Mouse (Mus musculus): ENCODE data around the gene Prss27. TPM values are rescaled to one million over a fixed set of nuclear protein-coding genes. Genes with fewer than 3 reads are reported as not detected.

The Prss27 gene
- polyA plus RNA-seq, 1 experiment from 2014 or later = not detected

GRCm38 (mm10) chr17:24045608-24046007, 7.7 kb downstream of the Prss27 start:
- Histone ChIP-seq H3K4me1 (ENCODE audit: control insufficient read depth, insufficient read depth, low read length) (no peaks in the 10 kb centered on the region), H3K4me3 (ENCODE audit: low read length) (no peak overlapping the region), H3K27me3 (ENCODE audit: control insufficient read depth, insufficient read depth, low read length) (no peaks in the 10 kb centered on the region), H3K9me3 (ENCODE audit: control insufficient read depth, low read length) (no peaks in the 10 kb centered on the region), H3K27ac (ENCODE audit: low read depth, low read length) (no peak overlapping the region), H3K36me3 (ENCODE audit: control insufficient read depth, insufficient read depth, low read length) (peaks cover 22% of the 10 kb centered on the region), H3K4me2 (replicated peaks; ENCODE audit: low read depth, low read length) (no peak overlapping the region), H3K9ac (ENCODE audit: low read depth, low read length) (no peak overlapping the region)
- 80% methylated on average over 10 of the region's 10 CpGs for WGBS
- no peak for ATAC-seq (ENCODE audit: low FRiP score, low TSS enrichment)

GRCm38 (mm10) chr17:24046026-24046425, 8.1 kb downstream of the Prss27 start:
- no peak overlapping the region for H3K4me2 ChIP-seq (replicated peaks; ENCODE audit: low read depth, low read length)
- 47% methylated on average over 5 of the region's 5 CpGs for WGBS
- no peaks in the 10 kb centered on the region for H3K4me1 ChIP-seq (ENCODE audit: control insufficient read depth, insufficient read depth, low read length)
- no peak overlapping the region for H3K27ac ChIP-seq (ENCODE audit: low read depth, low read length)
- no peak overlapping the region for H3K9ac ChIP-seq (ENCODE audit: low read depth, low read length)
- H3K4me3 ChIP-seq (ENCODE audit: low read length) = no peak overlapping the region
- peaks cover 26% of the 10 kb centered on the region for H3K36me3 ChIP-seq (ENCODE audit: control insufficient read depth, insufficient read depth, low read length)
- ATAC-seq (ENCODE audit: low FRiP score, low TSS enrichment) = no peak
- H3K9me3 ChIP-seq (ENCODE audit: control insufficient read depth, low read length) = no peaks in the 10 kb centered on the region
- H3K27me3 ChIP-seq (ENCODE audit: control insufficient read depth, insufficient read depth, low read length) = no peaks in the 10 kb centered on the region

- Histone ChIP-seq H3K4me2 (replicated peaks; ENCODE audit: low read depth, low read length) (no peak overlapping the region), H3K27me3 (ENCODE audit: control insufficient read depth, insufficient read depth, low read length) (no peaks in the 10 kb centered on the region), H3K4me1 (ENCODE audit: control insufficient read depth, insufficient read depth, low read length) (no peaks in the 10 kb centered on the region), H3K36me3 (ENCODE audit: control insufficient read depth, insufficient read depth, low read length) (peaks cover 43% of the 10 kb centered on the region), H3K9ac (ENCODE audit: low read depth, low read length) (no peak overlapping the region), H3K4me3 (ENCODE audit: low read length) (no peak overlapping the region), H3K9me3 (ENCODE audit: control insufficient read depth, low read length) (no peaks in the 10 kb centered on the region), H3K27ac (ENCODE audit: low read depth, low read length) (no peak overlapping the region)
- ATAC-seq (ENCODE audit: low FRiP score, low TSS enrichment) = no peak
- WGBS = 84% methylated on average over 5 of the region's 5 CpGs
Measured at GRCm38 (mm10) chr17:24048053-24048452, 10.1 kb downstream of the Prss27 start.

- 93% methylated on average over 8 of the region's 8 CpGs for WGBS
- no peaks in the 10 kb centered on the region for H3K9me3 ChIP-seq (ENCODE audit: control insufficient read depth, low read length)
- H3K27me3 ChIP-seq (ENCODE audit: control insufficient read depth, insufficient read depth, low read length) = no peaks in the 10 kb centered on the region
- H3K36me3 ChIP-seq (ENCODE audit: control insufficient read depth, insufficient read depth, low read length) = peaks cover 52% of the 10 kb centered on the region
- no peak overlapping the region for H3K9ac ChIP-seq (ENCODE audit: low read depth, low read length)
- no peak overlapping the region for H3K4me3 ChIP-seq (ENCODE audit: low read length)
- H3K27ac ChIP-seq (ENCODE audit: low read depth, low read length) = no peak overlapping the region
- no peaks in the 10 kb centered on the region for H3K4me1 ChIP-seq (ENCODE audit: control insufficient read depth, insufficient read depth, low read length)
- no peak overlapping the region for H3K4me2 ChIP-seq (replicated peaks; ENCODE audit: low read depth, low read length)
- no peak for ATAC-seq (ENCODE audit: low FRiP score, low TSS enrichment)
Measured at GRCm38 (mm10) chr17:24049008-24049407, 11.1 kb downstream of the Prss27 start.

GRCm38 (mm10) chr17:24056636-24057625, 19.0 kb downstream of the Prss27 start:
- WGBS = 95% methylated on average over 14 of the region's 14 CpGs
- no peaks in the 10 kb centered on the region for H3K4me1 ChIP-seq (ENCODE audit: control insufficient read depth, insufficient read depth, low read length)
- H3K27ac ChIP-seq (ENCODE audit: low read depth, low read length) = no peak overlapping the region
- H3K27me3 ChIP-seq (ENCODE audit: control insufficient read depth, insufficient read depth, low read length) = no peaks in the 10 kb centered on the region
- ATAC-seq (ENCODE audit: low FRiP score, low TSS enrichment) = no peak
- no peak overlapping the region for H3K4me2 ChIP-seq (replicated peaks; ENCODE audit: low read depth, low read length)
- H3K36me3 ChIP-seq (ENCODE audit: control insufficient read depth, insufficient read depth, low read length) = peaks cover 75% of the 10 kb centered on the region
- no peak overlapping the region for H3K9ac ChIP-seq (ENCODE audit: low read depth, low read length)
- no peaks in the 10 kb centered on the region for H3K9me3 ChIP-seq (ENCODE audit: control insufficient read depth, low read length)
- no peak overlapping the region for H3K4me3 ChIP-seq (ENCODE audit: low read length)

GRCm38 (mm10) chr17:24057730-24058245, 19.8 kb downstream of the Prss27 start:
- H3K4me2 ChIP-seq (replicated peaks; ENCODE audit: low read depth, low read length) = no peak overlapping the region
- no peak overlapping the region for H3K4me3 ChIP-seq (ENCODE audit: low read length)
- H3K9ac ChIP-seq (ENCODE audit: low read depth, low read length) = no peak overlapping the region
- no peaks in the 10 kb centered on the region for H3K27me3 ChIP-seq (ENCODE audit: control insufficient read depth, insufficient read depth, low read length)
- no peak for ATAC-seq (ENCODE audit: low FRiP score, low TSS enrichment)
- peaks cover 2% of the 10 kb centered on the region; the same call in 1 of the 2 replicates for H3K4me1 ChIP-seq (ENCODE audit: control insufficient read depth, insufficient read depth, low read length)
- peaks cover 68% of the 10 kb centered on the region for H3K36me3 ChIP-seq (ENCODE audit: control insufficient read depth, insufficient read depth, low read length)
- WGBS = 93% methylated on average over 5 of the region's 5 CpGs
- H3K27ac ChIP-seq (ENCODE audit: low read depth, low read length) = no peak overlapping the region
- no peaks in the 10 kb centered on the region for H3K9me3 ChIP-seq (ENCODE audit: control insufficient read depth, low read length)

- Histone ChIP-seq H3K4me3 (ENCODE audit: low read length) (no peak overlapping the region), H3K4me2 (replicated peaks; ENCODE audit: low read depth, low read length) (no peak overlapping the region), H3K4me1 (ENCODE audit: control insufficient read depth, insufficient read depth, low read length) (peaks cover 2% of the 10 kb centered on the region; the same call in 1 of the 2 replicates), H3K9me3 (ENCODE audit: control insufficient read depth, low read length) (no peaks in the 10 kb centered on the region), H3K27ac (ENCODE audit: low read depth, low read length) (no peak overlapping the region), H3K27me3 (ENCODE audit: control insufficient read depth, insufficient read depth, low read length) (no peaks in the 10 kb centered on the region), H3K9ac (ENCODE audit: low read depth, low read length) (no peak overlapping the region), H3K36me3 (ENCODE audit: control insufficient read depth, insufficient read depth, low read length) (peaks cover 30% of the 10 kb centered on the region)
- 83% methylated on average over 4 of the region's 4 CpGs for WGBS
- ATAC-seq (ENCODE audit: low FRiP score, low TSS enrichment) = no peak
Measured at GRCm38 (mm10) chr17:24062459-24063155, 24.7 kb downstream of the Prss27 start.

- Histone ChIP-seq H3K27ac (ENCODE audit: low read depth, low read length) (no peak overlapping the region), H3K36me3 (ENCODE audit: control insufficient read depth, insufficient read depth, low read length) (peaks cover 9% of the 10 kb centered on the region), H3K27me3 (ENCODE audit: control insufficient read depth, insufficient read depth, low read length) (no peaks in the 10 kb centered on the region), H3K4me3 (ENCODE audit: low read length) (no peak overlapping the region), H3K4me1 (ENCODE audit: control insufficient read depth, insufficient read depth, low read length) (peaks cover 11% of the 10 kb centered on the region), H3K4me2 (replicated peaks; ENCODE audit: low read depth, low read length) (no peak overlapping the region), H3K9me3 (ENCODE audit: control insufficient read depth, low read length) (no peaks in the 10 kb centered on the region), H3K9ac (ENCODE audit: low read depth, low read length) (no peak overlapping the region)
- ATAC-seq (ENCODE audit: low FRiP score, low TSS enrichment) = no peak
- WGBS = 92% methylated on average over 5 of the region's 5 CpGs
Measured at GRCm38 (mm10) chr17:24068271-24068670, 30.3 kb downstream of the Prss27 start.
